Mouse (Mus musculus) ovary, postnatal 10 days (tissue): ENCODE data around the gene Cd276.

Experiments
- DNase-seq: peaks from one replicate; pipeline ENCODE4 v3.0.0; 2022; ENCODE audit warnings: low spot score

Cd276 gene

GRCm38 (mm10) chr9:58510452-58510851 is 44.8 kb downstream of the Cd276 start:
- DNase-seq, result no peak

GRCm38 (mm10) chr9:58507216-58508005 is 47.8 kb downstream of the Cd276 start:
- DNase-seq, result no peak

GRCm38 (mm10) chr9:58500946-58501345 is 54.3 kb downstream of the Cd276 start:
- DNase-seq, result no peak

DNA sequence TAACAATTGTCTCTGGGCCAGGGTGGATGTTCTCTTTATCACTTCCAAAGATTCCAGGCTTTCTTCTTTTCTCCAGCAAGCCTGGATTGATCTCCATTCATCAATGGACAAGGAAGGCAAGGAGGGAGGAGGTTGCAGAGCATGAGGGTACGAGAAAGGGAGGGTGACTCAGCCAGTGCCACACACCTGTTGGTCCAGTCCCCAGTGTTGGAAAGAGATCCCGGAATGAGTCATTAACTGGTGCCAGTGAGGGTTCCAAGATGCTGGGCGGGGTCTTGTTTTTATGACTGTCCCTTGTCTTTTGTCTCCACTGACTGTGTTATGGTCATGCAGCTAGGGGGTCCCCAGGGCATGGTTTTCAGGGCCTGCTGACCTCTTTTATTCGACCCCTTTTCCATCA is 57.3 kb downstream of the Cd276 start:
- no peak for DNase-seq

GRCm38 (mm10) chr9:58496470-58497182 is 58.6 kb downstream of the Cd276 start:
- DNase-seq, result no peak

DNA sequence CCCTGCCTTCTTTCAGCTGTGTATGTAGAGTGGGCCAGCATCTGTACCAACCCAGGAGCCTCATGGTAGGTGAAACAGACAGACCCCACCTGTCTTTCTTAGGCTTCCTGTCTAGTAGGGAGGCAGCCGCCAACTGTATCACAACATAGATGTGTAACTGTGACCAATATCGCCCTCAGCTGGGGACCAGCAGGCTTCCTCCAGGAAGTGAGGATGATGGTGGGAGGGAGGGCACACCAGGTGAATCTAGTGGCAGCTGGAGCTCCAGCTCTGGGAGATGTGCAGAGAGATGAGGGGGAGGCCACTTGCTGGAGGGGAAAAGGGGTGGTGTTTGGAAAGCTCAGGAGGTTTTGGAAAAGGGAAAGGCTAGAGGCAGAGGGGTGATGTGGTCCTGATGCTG is 60.2 kb downstream of the Cd276 start:
- DNase-seq, result no peak

DNA sequence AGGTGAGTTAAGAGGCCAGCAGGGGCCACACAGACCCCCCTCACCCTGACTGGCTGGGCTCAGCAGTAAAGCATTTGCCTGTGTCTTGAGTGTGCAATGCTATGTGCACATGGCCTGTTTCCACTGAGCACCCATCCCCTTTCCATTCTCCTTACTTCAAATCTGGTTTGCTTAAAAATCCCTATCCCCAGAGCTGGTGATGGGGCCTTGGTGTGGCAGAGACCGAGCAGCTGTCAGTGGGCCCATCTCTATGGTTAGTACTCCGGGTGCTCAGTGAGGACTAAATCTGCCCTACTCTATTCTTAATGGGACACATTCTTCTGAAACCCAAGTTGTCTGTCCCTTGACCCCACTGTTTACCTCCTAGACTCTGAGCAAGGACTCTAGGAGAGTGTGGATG is 64.8 kb downstream of the Cd276 start:
- DNase-seq, result no peak

- no peak for DNase-seq
These were observed 65.4 kb downstream of the Cd276 start for GRCm38 (mm10) chr9:58489865-58490165.

- no peak for DNase-seq
These were observed 65.9 kb downstream of the Cd276 start for GRCm38 (mm10) chr9:58489133-58489864.

- peak; percentile 56 for DNase-seq
These were observed 67.1 kb downstream of the Cd276 start, which contains the start of gene Insyn1 for GRCm38 (mm10) chr9:58487851-58488801. TSS of gene Insyn1 (plus strand) at chr9:58488603.

- no peak for DNase-seq
These were observed 68.2 kb downstream of the Cd276 start for GRCm38 (mm10) chr9:58487076-58487475.
